Mouse (Mus musculus) ES-E14 (cell line): ENCODE measurements around the gene Adh6a.

Experiments used
- CHD2 ChIP-seq: IDR thresholded peaks from 2 replicates; pipeline ENCODE4 v1.6.1; 2014; ENCODE audit warnings: mild to moderate bottlenecking, low read depth, low read length, inconsistent platforms
- HCFC1 ChIP-seq: IDR thresholded peaks from 2 replicates; pipeline ENCODE4 v1.6.1; 2012; ENCODE audit warnings: low read length, inconsistent platforms, borderline replicate concordance; ENCODE audit not compliant: insufficient read depth
- MAFK ChIP-seq: IDR thresholded peaks from 2 replicates; pipeline ENCODE4 v1.6.1; 2014; ENCODE audit warnings: mild to moderate bottlenecking, low read depth, low read length, inconsistent platforms; ENCODE audit not compliant: insufficient read depth
- ZC3H11A ChIP-seq: IDR thresholded peaks from 2 replicates; pipeline ENCODE4 v1.6.1; 2012; ENCODE audit warnings: low read depth, mild to moderate bottlenecking, inconsistent platforms, low read length, borderline replicate concordance

GRCm38 (mm10) chr3:138285986-138286385, 27.1 kb upstream of the Adh6a start:
- TF ChIP-seq CHD2 (no peak), HCFC1 (no peak), ZC3H11A (no peak), MAFK (no peak)
